Mouse (Mus musculus) lung, postnatal 0 days (tissue): ENCODE results near the gene Agbl4.
"Not testable (repeated sequence)": the region's sequence is repeated elsewhere in the genome, so short reads cannot be mapped to it uniquely, and the experiment has no call there.

Source experiments
- CTCF ChIP-seq: IDR thresholded peaks from 2 replicates; pipeline ENCODE4 v1.5.1; 2016; ENCODE audit warnings: antibody characterized with exemption, mild to moderate bottlenecking
- EP300 ChIP-seq: IDR thresholded peaks from 2 replicates; pipeline ENCODE4 v1.6.1; 2016; ENCODE audit warnings: antibody characterized with exemption, mild to moderate bottlenecking, control low read depth

DNA sequence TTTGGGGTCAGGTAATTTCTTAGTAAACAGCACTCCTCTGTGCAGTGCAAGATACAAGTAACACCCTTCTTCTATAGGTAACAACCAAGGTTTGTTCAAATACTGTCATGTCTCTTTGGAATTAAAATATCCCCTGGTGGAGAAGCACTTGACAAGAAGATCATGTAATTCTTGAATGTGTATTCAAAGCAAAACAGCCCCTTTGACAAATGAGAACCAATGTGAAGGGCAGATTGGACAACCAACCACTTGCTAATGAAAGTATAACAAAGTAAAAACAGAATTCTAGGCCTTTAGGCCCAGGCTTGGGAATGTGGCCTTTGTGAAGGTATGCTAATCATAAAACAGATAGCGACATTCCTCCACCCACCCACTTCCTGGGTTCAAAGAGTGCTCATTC lies 821.6 kb downstream of the Agbl4 start:
- not testable (repeated sequence) for TF ChIP-seq CTCF, EP300
